Mouse (Mus musculus): ENCODE measurements around the gene Trappc6a. TPM values are rescaled to one million over a fixed set of nuclear protein-coding genes. Genes with fewer than 3 reads are reported as not detected.

The Trappc6a gene
- total RNA-seq, 2 experiments from 2014 or later, result 17.2 to 20.7 TPM

DNA sequence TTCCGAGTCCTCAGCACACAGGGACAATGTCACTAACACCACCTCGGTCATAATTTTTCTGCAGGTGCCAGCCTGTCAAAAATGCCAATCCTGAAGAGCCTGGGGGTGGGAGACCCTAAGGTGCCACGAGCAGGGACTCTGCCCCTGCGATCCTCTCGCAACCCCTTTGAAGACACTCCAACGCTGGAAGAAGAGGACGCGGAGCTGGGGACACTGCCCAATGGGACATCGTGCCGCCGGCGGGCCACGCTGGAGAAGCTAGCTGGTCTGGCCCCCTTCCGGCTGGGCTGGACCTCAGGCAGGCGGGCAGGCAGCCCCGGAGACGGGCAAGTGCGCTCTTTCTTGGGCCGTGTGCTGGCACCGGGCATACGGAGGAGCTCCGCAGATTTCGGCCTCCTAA lies 38.8 kb upstream of the Trappc6a start:
- Histone ChIP-seq H3K27ac (no peak overlapping the region), H3K4me3 (no peak overlapping the region)
- no peak for TF ChIP-seq CTCF (conservative IDR thresholded peaks at IDR 0.05)
- DNase-seq (ENCODE audit: low spot score in 2 of 2), result no peak

DNA sequence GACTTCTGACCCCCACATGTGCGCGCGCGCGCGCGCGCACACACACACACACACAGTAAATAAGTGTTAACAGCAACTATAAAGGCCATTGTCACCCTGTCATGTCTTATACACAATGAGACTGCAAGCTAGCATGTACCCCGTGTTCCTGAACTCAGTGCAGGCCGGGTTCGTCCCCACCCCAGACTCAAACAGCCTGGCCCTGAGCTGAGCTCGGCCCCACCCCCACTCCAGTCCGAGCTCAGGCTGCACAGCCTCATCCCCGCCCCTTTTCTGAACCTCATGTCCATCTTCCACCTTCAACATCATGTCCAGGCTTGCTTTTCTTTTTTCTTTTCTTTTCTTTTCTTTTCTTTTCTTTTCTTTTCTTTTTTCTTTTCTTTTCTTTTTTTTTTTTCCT lies 37.9 kb upstream of the Trappc6a start:
- no peak for DNase-seq (ENCODE audit: low spot score in 2 of 2)
- TF ChIP-seq CTCF (conservative IDR thresholded peaks at IDR 0.05), result no peak
- H3K27ac ChIP-seq, result no peak overlapping the region
- no peak overlapping the region for H3K4me3 ChIP-seq

DNA sequence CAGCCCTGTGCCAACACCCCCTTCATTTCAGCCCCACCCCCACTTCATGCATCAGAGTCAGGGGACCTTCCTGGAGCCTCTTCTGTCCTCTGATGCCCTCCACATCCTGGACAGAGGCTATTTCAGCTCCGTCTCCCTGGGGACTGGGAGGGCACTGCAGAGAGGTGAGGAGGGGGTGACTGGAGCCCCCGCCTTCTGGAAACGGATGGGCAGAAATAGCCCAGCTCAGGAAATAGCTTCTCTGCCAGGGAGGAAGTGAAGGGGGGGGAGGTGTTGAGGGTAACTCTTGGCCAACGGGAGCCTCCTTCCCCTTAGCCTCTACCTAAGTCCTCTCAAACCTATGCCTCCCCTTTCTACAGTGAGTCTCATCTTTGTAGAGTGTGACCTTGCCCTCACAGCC lies 35.8 kb upstream of the Trappc6a start:
- TF ChIP-seq CTCF (conservative IDR thresholded peaks at IDR 0.05), result no peak

DNA sequence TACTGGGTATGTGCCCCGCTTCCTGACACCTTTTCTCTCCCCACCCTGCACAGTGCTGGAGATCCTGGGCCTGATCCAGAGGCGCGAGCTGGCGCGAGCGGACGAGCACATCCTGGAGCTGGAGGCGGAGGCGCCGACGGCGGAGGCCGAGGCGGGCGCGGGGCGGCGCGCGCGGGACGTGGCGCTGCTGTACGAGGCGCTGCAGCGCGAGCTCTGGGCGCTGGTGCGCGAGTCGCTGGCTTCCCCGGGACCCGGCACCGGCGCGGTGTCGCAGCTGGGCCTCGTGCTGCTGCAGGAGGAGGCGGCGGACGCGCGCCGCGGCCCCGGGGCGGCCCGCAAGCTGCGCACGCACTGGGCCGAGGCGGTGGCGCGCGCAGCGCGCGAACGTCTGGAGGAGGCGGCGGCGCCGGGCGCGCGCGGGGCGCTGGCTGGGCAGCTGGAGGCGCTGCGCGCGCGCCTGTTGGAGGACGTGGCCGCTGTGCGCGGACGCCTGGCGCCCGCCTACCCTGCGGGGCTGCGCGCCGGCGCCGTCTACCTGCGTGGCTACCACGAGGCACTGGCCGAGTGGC lies 34.2 kb upstream of the Trappc6a start:
- H3K4me3 ChIP-seq, result peak overlapping the region; percentile 66
- TF ChIP-seq CTCF (conservative IDR thresholded peaks at IDR 0.05), result no peak
- H3K27ac ChIP-seq, result peak overlapping the region; percentile 87
- DNase-seq (ENCODE audit: low spot score in 2 of 2), result peak; percentile 47 to 73

More for the DNA sequence above, 35.8 kb upstream of the Trappc6a start:
- H3K4me3 ChIP-seq, result no peak overlapping the region
- DNase-seq (ENCODE audit: low spot score in 2 of 2), result no peak
- H3K27ac ChIP-seq, result no peak overlapping the region

DNA sequence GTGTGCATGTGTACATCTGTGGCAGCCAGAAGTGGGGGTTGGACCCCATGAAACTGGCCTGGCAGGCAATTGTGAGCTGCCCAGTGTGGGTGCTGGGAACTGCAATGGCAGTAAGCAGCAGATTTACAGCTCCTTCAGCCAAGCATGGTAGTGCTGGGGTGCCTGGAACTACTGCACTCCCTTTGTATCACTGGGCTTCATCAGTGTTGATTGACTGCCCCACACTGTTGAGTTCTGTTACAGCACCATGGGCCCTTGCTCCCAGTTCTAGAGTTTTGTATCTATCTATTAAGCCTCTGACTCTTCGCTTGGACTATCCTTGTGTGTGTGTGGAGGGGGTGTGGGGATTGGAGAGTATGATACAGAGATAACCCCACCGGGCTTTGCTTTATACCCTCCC lies 31.1 kb upstream of the Trappc6a start:
- TF ChIP-seq CTCF (conservative IDR thresholded peaks at IDR 0.05), result peak; percentile 64
- H3K27ac ChIP-seq, result no peak overlapping the region
- H3K4me3 ChIP-seq, result no peak overlapping the region
- DNase-seq (ENCODE audit: low spot score in 2 of 2), result no peak

DNA sequence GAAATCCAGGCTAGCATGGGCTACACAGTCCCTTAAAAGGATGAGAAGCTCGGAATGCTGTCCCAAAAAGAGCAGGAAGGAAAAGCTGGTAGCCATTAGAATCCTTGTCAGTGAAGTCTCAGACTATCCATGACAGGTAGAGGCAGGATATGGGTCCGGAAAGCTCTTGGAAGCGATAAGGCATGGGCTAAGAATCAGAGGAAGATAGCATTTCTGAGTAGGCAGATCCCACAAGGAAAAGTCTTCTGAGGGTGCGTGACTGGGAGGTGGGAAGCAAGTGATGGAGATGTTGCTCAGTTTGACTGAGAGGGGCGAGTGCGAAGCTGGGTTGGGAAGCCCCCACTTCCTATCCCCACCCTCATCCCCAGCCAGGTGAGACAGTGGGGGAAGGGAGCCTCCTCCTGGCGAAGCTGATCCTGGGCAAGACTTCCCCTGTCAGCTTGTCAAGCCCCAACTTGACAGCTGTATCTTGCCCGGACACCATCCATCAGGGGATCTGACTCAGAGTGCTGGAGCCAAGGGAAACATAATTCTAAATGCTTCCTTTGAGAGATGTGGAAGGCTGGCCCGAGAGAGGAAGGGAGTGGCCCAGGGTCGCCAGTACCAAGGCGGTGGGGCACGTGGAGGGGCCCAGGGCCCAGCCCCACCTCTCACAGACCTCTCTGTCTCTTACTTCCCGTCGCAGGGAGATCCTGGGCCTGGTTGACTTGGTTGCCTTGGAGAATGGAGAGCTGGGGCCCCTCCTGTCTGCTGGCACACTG lies 30.4 kb upstream of the Trappc6a start:
- no peak for DNase-seq (ENCODE audit: low spot score in 2 of 2)
- TF ChIP-seq CTCF (conservative IDR thresholded peaks at IDR 0.05), result no peak
- Histone ChIP-seq H3K4me3 (no peak overlapping the region), H3K27ac (no peak overlapping the region)

DNA sequence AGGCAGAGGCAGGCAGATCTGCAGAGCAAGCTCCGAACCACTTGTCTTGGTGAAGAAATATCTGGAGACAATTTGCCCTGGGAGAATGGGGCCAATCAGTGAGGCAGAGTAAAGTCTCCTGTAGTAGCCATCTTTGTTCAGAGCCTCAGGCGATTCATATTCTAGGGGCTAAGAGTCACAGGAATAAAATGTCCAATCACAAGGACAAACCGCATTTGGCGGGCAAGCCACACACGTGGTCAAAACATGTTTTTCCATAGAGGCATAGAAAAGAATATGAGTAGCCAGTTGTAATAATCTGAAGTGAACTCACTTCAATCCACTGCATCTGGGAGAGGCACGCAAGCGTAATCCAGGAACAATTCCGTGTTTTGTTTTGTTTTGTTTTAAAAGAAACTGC lies 24.9 kb upstream of the Trappc6a start:
- no peak for DNase-seq (ENCODE audit: low spot score in 2 of 2)
- H3K4me3 ChIP-seq, result no peak overlapping the region
- no peak overlapping the region for H3K27ac ChIP-seq
- TF ChIP-seq CTCF (conservative IDR thresholded peaks at IDR 0.05), result no peak

DNA sequence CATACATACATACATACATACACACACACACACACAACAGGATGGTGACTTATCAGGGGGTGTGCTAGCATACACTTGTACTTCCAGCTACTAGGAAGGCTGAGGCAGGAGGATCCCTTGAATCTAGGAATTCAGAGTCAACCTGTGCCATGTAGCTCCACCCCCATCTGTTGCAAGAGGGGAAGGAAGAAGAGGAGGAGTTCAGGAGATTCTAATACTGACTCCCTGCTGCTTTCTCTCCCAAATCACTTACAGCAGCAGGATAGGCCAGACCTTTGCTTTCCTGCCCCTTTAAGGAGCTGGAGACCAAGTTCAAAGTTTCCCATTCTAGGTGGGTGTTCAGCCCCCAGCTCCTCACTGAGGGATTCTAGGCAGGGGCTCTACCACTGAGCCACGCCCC lies 22.7 kb upstream of the Trappc6a start:
- no peak overlapping the region for H3K27ac ChIP-seq
- no peak overlapping the region for H3K4me3 ChIP-seq
- DNase-seq (ENCODE audit: low spot score in 2 of 2), result no peak
- TF ChIP-seq CTCF (conservative IDR thresholded peaks at IDR 0.05), result no peak

DNA sequence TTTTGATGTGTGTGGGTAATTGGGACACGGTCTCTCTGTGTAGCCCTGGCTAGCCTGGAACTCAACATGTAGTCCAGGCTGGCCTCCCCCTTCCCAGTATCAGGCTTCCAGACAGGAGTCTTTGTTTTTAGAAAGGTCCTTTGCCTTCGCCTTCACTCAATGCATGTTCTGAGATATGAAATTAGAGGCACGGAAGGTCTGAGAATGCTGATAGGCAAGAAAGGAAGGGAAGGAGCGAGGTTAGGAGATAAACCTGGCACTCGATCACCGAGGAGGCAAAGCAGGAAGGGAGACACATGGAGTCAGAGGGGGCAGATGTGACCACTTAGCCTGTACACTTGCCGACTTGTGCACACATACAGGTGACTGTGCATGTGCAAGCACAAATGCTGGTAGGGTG lies 21.6 kb upstream of the Trappc6a start:
- TF ChIP-seq CTCF (conservative IDR thresholded peaks at IDR 0.05), result no peak
- DNase-seq (ENCODE audit: low spot score in 2 of 2), result no peak
- no peak overlapping the region for H3K4me3 ChIP-seq
- no peak overlapping the region for H3K27ac ChIP-seq

DNA sequence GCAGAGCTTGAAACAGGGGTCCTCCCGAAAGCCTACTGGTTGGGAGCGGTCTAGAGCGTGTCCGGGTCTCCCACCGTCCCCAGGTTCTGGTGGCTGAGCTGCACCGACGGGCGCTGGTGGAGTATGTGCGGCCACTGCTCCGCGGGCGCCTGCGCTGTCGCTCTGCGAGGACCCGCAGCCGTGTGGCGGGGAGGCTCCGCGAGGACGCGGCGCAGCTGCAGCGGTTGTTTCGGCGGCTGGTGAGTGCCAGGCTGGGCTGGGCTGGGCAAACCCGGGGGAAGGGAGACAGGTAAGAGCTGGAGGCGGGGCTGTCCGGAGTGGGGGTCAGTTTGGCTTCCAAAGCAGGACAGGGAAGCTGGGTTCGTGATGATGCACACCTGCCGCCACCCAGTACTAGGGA lies 18.7 kb upstream of the Trappc6a start:
- H3K4me3 ChIP-seq, result peak overlapping the region; percentile 1; the same call in 1 of the 2 replicates

DNA sequence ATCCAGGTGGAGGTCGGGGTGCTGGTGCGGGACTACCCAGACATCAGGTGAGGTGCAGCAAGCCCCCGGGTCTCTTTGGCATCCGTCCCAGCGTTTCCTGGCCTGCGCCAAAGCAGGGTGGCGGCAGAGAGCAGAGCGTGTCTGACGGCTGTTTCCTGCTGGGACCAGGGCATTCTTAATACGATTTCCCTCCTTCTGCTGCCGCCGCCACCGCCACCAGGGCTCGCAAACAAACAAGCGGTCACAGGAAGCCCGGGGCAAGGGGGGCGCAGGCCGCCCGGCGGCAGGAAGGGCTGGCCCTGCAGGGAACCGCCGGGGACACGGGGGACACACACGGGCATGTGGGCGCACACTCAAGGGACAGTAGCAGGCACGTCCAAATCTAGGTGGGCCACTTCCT lies 16.5 kb upstream of the Trappc6a start:
- DNase-seq (ENCODE audit: low spot score in 2 of 2), result no peak
- Histone ChIP-seq H3K4me3 (no peak overlapping the region), H3K27ac (no peak overlapping the region)
- TF ChIP-seq CTCF (conservative IDR thresholded peaks at IDR 0.05), result peak; percentile 35

More for the DNA sequence above, 18.7 kb upstream of the Trappc6a start:
- no peak overlapping the region for H3K27ac ChIP-seq
- no peak for TF ChIP-seq CTCF (conservative IDR thresholded peaks at IDR 0.05)
- no peak for DNase-seq (ENCODE audit: low spot score in 2 of 2)

DNA sequence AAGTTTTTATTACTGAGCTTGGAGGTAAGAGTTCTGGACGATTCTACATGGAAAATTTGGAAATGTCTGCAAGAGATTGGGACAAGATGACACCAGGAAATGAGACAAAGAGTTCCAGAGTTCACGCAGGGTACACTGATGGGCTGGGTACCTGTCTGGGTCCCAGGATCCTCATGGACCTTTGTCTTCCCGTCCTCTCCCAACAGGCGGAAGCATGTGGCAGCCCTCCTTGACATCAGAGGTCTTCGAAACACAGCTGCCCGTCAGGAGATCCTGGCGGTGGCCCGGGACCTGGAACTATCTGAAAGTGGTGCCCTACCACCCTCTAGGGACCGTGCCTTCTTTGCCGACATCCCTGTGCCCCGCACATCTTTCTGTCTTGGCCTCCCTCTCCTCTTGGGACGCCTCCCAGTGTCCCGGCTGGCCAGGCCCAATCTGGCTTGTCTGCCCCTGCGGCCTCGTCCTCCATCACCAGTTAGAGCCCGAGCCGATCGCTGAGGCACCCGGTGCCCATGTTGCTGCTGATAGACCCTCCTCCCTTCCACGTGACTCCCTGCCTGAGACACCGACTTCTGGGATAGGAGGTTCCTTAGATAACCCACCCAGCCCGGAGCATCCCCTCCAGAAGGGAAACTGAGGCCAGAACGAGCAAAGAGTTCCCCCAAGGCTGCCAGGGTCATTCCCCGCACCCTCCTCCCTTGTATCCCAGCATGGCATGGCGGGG lies 13.3 kb upstream of the Trappc6a start:
- no peak for TF ChIP-seq CTCF (conservative IDR thresholded peaks at IDR 0.05)
- no peak overlapping the region for H3K4me3 ChIP-seq
- H3K27ac ChIP-seq, result no peak overlapping the region

DNA sequence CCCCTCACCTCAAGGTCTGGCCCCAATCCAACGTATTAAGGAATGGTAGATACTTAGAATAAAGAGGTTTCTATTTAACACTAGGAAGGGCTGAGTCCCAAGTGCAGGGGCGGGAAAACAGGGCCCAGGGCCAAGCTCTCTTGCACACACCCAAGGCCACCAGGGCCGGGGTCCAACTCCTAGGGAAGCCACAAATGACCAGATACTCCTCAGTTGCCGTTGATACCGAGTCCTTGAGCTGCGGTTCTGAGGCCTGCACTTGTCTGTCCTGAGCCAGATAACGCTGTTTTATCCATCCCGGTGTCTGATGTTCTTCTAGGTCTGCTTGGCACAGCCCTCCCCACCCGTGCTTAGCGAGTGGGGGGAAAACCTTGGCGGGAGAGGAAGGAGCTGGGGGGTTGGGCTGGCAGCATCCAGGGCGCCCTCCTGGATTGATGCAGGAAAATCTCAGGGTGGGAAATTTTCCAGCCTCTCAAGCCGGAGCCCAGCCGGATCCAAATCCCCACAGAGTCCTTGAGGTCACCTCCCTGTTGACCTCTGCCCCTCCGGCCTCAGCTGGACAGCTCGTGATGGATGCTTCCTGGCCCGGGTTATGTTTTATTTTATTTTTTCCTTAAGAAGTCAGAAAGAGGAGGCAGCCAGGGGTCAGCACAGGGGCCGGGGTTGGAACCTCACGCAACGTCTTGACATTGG lies 12.5 kb upstream of the Trappc6a start:
- H3K4me3 ChIP-seq, result no peak overlapping the region
- H3K27ac ChIP-seq, result no peak overlapping the region
- TF ChIP-seq CTCF (conservative IDR thresholded peaks at IDR 0.05), result no peak
- DNase-seq (ENCODE audit: low spot score in 2 of 2), result no peak

More for the DNA sequence above, 13.3 kb upstream of the Trappc6a start:
- no peak for DNase-seq (ENCODE audit: low spot score in 2 of 2)
